Mouse (Mus musculus) monocyte, adult 5-6 weeks (primary cell): Measurements from ENCODE around the gene Kcnd2. TPM values are rescaled to one million over a fixed set of nuclear protein-coding genes. Genes with fewer than 3 reads are reported as not detected.

ENCODE experiments used
- ATAC-seq: fragments of 153-309, 156-312 bp; replicated peaks from 2 replicates; pipeline ENCODE4 v1.8.0; 2017; ENCODE audit warnings: mild to moderate bottlenecking; ENCODE audit not compliant: low TSS enrichment, insufficient number of reproducible peaks, severe bottlenecking, poor library complexity, low FRiP score
- total RNA-seq: library from RNA; stranded (forward); fragments of 200-1000, 200-491, 200-594 nt; gene quantifications from 3 replicates; pipeline ENCODE4 v1.2.3, GENCODE M21; 2017

The Kcnd2 gene
- total RNA-seq, 1 experiment from 2014 or later, result not detected

- ATAC-seq, result no peak
These were observed 176.5 kb downstream of the Kcnd2 start for GRCm38 (mm10) chr6:21391776-21392175.

GRCm38 (mm10) chr6:21413656-21414055 lies 198.4 kb downstream of the Kcnd2 start:
- ATAC-seq, result no peak

- no peak for ATAC-seq
These were observed 202.9 kb downstream of the Kcnd2 start for GRCm38 (mm10) chr6:21418246-21418645.

- ATAC-seq, result no peak
These were observed 209.0 kb downstream of the Kcnd2 start for GRCm38 (mm10) chr6:21424202-21424785.

GRCm38 (mm10) chr6:21431120-21431519 lies 215.8 kb downstream of the Kcnd2 start:
- no peak for ATAC-seq

- no peak for ATAC-seq
These were observed 249.4 kb downstream of the Kcnd2 start for GRCm38 (mm10) chr6:21464719-21465118.

GRCm38 (mm10) chr6:21471891-21472544 lies 256.7 kb downstream of the Kcnd2 start:
- no peak for ATAC-seq

- no peak for ATAC-seq
These were observed 267.4 kb downstream of the Kcnd2 start for GRCm38 (mm10) chr6:21482714-21483113.

- no peak for ATAC-seq
These were observed 273.2 kb downstream of the Kcnd2 start for GRCm38 (mm10) chr6:21488536-21488935.

GRCm38 (mm10) chr6:21502921-21503320 lies 287.6 kb downstream of the Kcnd2 start:
- no peak for ATAC-seq

GRCm38 (mm10) chr6:21510621-21511239 lies 295.4 kb downstream of the Kcnd2 start:
- no peak for ATAC-seq

- ATAC-seq, result no peak
These were observed 305.0 kb downstream of the Kcnd2 start for GRCm38 (mm10) chr6:21520351-21520750.

- no peak for ATAC-seq
These were observed 312.3 kb downstream of the Kcnd2 start for GRCm38 (mm10) chr6:21527489-21528074.

GRCm38 (mm10) chr6:21534009-21534408 lies 318.7 kb downstream of the Kcnd2 start:
- no peak for ATAC-seq

- no peak for ATAC-seq
These were observed 319.5 kb downstream of the Kcnd2 start for GRCm38 (mm10) chr6:21534820-21535219.

GRCm38 (mm10) chr6:21551501-21551900 lies 336.2 kb downstream of the Kcnd2 start:
- no peak for ATAC-seq

GRCm38 (mm10) chr6:21570964-21571363 lies 355.7 kb downstream of the Kcnd2 start:
- no peak for ATAC-seq

GRCm38 (mm10) chr6:21590156-21590555 lies 374.9 kb downstream of the Kcnd2 start:
- ATAC-seq, result no peak

GRCm38 (mm10) chr6:21597424-21597823 lies 382.1 kb downstream of the Kcnd2 start:
- ATAC-seq, result no peak
